Mouse (Mus musculus): Measurements from ENCODE around the gene Dpep2nb. TPM values are rescaled to one million over a fixed set of nuclear protein-coding genes. Genes with fewer than 3 reads are reported as not detected.

Dpep2nb gene
- polyA plus RNA-seq, 1 experiment from 2014 or later: not detected

DNA sequence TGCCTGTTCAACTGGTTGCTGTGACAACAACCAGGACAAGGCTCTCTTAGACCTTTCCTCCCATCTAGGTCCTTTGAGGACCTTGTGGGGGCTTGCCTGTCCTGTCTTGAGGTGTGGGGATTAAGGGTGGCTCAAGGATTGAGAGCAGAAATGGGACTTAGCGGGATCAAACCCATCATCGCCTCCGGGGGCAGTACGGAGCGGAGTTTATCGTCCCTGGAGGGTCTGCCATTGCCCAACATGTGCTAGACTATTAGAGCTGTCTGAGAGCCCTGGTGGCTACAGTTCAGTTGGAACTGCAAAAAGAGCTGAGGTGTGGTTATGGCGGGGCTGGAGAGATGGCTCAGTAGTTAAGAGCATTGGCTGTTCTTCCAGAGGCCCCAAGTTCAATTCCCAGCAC, 30.4 kb downstream of the Dpep2nb start:
- H3K4me3 ChIP-seq: no peak overlapping the region
- H3K4me1 ChIP-seq: no peaks in the 10 kb centered on the region
- H3K27ac ChIP-seq: no peak overlapping the region
- WGBS: 64% methylated on average over 7 of the region's 7 CpGs
- no peak overlapping the region for H3K4me2 ChIP-seq
- no peaks in the 10 kb centered on the region for H3K36me3 ChIP-seq
- ATAC-seq (ENCODE audit: borderline replicate concordance, extremely low read depth, low FRiP score, low TSS enrichment): no peak
- H3K9ac ChIP-seq: no peak overlapping the region
- H3K9me3 ChIP-seq: no peaks in the 10 kb centered on the region
- H3K27me3 ChIP-seq: no peaks in the 10 kb centered on the region

DNA sequence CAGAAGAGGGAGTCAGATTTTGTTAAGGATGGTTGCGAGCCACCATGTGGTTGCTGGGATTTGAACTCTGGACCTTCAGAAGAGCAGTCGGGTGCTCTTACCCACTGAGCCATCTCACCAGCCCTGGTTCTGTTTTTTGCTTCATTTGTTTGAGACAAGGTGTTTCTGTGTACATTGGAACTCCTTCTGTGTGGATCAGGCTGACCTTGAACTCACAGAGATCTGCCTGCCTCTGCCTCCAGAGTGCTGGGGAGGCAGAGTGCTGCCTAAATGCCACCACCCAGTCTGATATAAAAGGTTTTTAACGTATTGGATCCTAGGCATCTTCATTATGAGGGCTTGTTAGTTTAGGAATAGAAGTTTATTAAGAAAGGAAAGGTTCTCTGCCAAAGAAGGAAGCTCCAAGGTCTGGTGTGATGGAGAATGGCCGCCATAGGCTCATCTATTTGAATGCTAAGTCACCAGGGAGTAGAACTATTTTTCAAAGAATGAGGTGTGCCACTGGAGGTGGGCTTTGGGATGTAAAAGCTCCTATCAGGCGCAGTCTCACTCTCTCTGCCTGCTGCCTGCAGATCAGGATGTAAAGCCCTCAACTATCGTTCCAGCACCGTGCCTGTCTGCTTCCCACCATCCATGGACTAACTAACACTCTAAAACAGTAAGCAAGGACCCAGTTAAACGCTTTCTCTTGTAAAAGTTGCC, 34.6 kb downstream of the Dpep2nb start:
- no peak overlapping the region for H3K4me2 ChIP-seq
- ATAC-seq (ENCODE audit: borderline replicate concordance, extremely low read depth, low FRiP score, low TSS enrichment): no peak
- no peak overlapping the region for H3K9ac ChIP-seq
- WGBS: 70% methylated on average over 8 of the region's 8 CpGs
- H3K27ac ChIP-seq: no peak overlapping the region
- no peaks in the 10 kb centered on the region for H3K27me3 ChIP-seq
- no peak overlapping the region for H3K4me3 ChIP-seq
- peaks cover 11% of the 10 kb centered on the region for H3K4me1 ChIP-seq
- H3K9me3 ChIP-seq: no peaks in the 10 kb centered on the region
- no peaks in the 10 kb centered on the region for H3K36me3 ChIP-seq

DNA sequence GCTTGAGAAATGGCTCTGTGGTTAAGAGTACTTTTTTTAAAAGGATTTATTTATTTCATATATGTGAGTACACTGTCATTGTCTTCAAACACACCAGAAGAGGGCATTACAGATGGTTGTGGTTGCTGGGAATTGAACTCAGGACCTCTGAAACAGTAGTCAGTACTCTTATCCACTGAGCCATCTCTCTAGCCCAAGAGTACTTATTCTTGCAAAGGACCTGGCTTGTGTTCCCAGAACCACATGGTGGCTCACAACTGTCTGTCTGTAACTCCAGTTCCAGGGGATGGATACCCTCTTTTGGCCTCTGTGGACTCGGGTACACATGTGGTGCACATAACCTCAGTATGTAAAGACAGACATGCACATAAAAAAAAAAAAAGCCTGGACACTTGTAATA, 36.4 kb downstream of the Dpep2nb start:
- Histone ChIP-seq H3K4me1 (peaks cover 21% of the 10 kb centered on the region), H3K9ac (no peak overlapping the region), H3K9me3 (no peaks in the 10 kb centered on the region), H3K27ac (no peak overlapping the region), H3K4me3 (no peak overlapping the region), H3K27me3 (no peaks in the 10 kb centered on the region), H3K4me2 (no peak overlapping the region), H3K36me3 (no peaks in the 10 kb centered on the region)
- WGBS: 75% methylated on average over 1 of the region's 1 CpGs
- no peak for ATAC-seq (ENCODE audit: borderline replicate concordance, extremely low read depth, low FRiP score, low TSS enrichment)

DNA sequence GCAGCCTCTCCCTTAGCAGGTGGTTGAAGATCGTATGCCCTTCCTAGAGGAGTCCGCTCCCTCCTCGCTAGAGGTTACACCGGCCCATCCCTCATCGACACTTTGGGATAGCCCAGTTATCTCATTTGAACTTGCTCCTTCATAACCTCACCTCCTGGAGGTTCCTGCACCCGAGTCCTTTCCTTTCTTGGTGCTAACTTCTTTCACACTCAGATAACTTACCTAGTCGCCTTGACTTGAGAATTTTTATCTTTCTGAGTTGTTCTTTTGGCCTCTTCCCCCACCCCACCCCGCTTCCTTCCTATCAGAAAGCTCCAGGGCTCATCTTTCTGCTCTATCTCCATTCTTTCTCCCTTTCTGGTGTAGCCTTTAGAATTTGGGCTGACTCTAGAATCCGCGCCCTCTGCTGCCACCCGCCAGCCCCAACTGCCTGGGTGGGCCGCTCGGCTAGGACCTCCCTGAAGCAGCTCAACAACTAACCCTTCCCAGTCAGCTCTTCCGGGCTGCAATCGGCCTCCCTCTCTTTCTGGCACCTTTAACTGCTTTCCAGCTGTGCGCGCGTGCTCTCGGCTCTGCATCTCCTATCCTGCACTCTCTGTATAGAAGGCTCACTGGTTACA, 39.0 kb downstream of the Dpep2nb start:
- ATAC-seq (ENCODE audit: borderline replicate concordance, extremely low read depth, low FRiP score, low TSS enrichment): peak; percentile 68
- Histone ChIP-seq H3K4me2 (peak overlapping the region; percentile 71), H3K27ac (peak overlapping the region; percentile 94), H3K36me3 (0 out of 2 replicates have a peak, but pooled peaks cover 3% of the 10 kb centered on the region), H3K9me3 (no peaks in the 10 kb centered on the region), H3K27me3 (no peaks in the 10 kb centered on the region), H3K4me1 (peaks cover 29% of the 10 kb centered on the region), H3K4me3 (peak overlapping the region; percentile 96), H3K9ac (no peak overlapping the region)
- 7% methylated on average over 19 of the region's 19 CpGs for WGBS

DNA sequence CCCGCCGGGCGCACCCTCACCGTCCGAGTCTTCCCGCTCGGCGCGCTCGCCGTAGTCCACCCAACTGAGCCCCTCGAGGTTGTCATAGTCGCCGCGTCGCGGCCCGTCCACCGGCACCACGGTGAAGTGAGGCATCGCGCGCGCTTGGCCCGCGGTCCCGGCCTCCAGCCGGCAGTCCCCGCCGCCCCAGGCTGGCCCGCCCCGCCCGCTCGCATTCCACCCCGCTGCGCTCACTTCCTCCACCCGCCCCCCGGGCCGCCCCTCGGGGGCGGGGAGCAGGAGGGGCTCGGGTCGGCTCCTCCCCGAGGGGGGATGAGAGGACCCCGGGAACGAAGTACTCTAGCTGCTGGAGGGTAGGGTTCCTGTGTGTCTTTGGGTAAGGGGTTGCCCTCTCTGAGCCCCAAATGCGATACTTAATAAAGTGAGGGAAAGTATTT, 39.9 kb downstream of the Dpep2nb start, which contains the start of gene Slc12a4:
Gene Slc12a4, minus strand, starts transcription at position 193 of the 437 bp plus-strand sequence.
- peak within 1 kb of the TSS; percentile 96 for H3K4me3 ChIP-seq
- 0 out of 2 replicates have a peak, but pooled peaks cover 3% of the 10 kb centered on the region for H3K36me3 ChIP-seq
- peak within 1 kb of the TSS; percentile 71 for H3K4me2 ChIP-seq
- H3K9ac ChIP-seq: peak within 1 kb of the TSS; percentile 93
- H3K27ac ChIP-seq: peak within 1 kb of the TSS; percentile 94
- no peaks in the 10 kb centered on the region for H3K9me3 ChIP-seq
- peak; percentile 91 for ATAC-seq (ENCODE audit: borderline replicate concordance, extremely low read depth, low FRiP score, low TSS enrichment)
- 1% methylated on average over 43 of the region's 47 CpGs for WGBS
- H3K27me3 ChIP-seq: no peaks in the 10 kb centered on the region
- H3K4me1 ChIP-seq: peaks cover 32% of the 10 kb centered on the region

DNA sequence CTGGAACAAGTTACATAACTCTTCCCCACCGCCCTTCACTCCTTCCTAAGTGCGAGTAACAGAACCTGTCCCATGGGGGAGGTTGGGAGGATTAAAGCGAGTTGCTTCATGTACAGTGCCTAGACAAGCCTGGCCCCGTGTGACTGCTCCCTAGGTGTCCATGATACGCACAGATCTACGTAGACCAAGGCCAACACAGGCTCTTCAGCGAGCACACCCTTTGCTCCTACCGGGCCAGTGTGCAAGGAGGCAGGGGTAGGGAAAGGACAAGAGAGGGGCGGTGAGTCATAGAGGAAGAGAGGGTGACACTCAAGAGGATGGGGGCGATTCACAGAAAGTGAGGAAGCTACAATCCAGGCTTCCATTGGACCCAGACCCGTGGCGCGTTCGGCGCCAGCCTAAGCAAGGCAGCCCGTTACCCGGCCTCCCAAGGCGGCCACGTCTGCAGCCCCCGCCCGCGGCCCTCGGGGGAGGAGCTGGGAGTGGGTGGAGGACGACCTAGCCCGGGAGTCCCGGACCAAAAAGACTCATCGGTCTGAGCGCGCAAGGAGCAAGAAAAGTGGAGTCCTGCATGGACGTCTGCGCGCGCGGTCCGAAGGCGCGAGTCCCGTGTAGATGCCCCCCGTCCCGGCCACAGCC, 40.4 kb downstream of the Dpep2nb start:
- H3K4me2 ChIP-seq: peak overlapping the region; percentile 71
- 0 out of 2 replicates have a peak, but pooled peaks cover 3% of the 10 kb centered on the region for H3K36me3 ChIP-seq
- H3K4me3 ChIP-seq: peak overlapping the region; percentile 96
- under 1% methylated on average over 40 of the region's 40 CpGs for WGBS
- H3K9me3 ChIP-seq: no peaks in the 10 kb centered on the region
- H3K4me1 ChIP-seq: peaks cover 32% of the 10 kb centered on the region
- peak overlapping the region; percentile 93 for H3K9ac ChIP-seq
- H3K27ac ChIP-seq: peak overlapping the region; percentile 94
- no peaks in the 10 kb centered on the region for H3K27me3 ChIP-seq
- ATAC-seq (ENCODE audit: borderline replicate concordance, extremely low read depth, low FRiP score, low TSS enrichment): peak; percentile 75

DNA sequence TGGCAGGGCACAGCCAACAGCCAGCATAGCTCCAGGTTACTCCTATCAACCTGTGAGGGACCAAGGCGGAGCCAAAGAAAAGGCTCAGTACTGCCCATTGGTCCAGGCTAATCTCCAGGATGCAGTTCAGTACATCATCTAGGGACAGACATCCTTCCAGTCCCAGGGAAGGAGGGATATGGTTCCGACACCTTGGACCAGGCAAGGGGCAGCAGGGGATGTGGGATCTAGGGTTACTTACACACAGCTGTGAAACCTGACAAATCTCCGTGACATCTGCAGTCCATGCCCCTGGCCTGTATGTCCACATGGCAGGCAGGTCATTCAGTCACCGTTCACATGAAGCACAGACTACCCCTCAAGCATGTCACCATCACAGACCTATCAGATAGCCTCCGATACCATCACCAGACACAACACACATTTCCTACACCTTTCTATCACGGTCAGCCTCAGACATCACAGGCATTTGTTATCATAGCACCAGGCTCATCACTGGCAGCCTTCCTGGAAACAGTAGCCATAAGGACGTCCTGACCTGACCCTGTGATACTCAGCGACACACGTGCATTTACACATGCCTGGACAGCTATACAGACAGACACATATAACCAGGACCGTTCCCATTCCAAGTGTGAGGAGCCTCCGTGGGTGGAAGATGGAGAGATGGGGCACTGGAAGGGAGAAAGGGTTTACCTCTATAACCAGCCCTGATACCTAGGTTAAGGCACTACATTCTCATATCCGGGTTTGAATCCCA, 41.1 kb downstream of the Dpep2nb start:
- WGBS: 42% methylated on average over 12 of the region's 12 CpGs
- Histone ChIP-seq H3K36me3 (0 out of 2 replicates have a peak, but pooled peaks cover 6% of the 10 kb centered on the region), H3K9ac (peak overlapping the region; percentile 93), H3K9me3 (no peaks in the 10 kb centered on the region), H3K27me3 (no peaks in the 10 kb centered on the region), H3K27ac (no peak overlapping the region), H3K4me2 (peak overlapping the region; percentile 71), H3K4me3 (peak overlapping the region; percentile 96), H3K4me1 (peaks cover 32% of the 10 kb centered on the region)
- no peak for ATAC-seq (ENCODE audit: borderline replicate concordance, extremely low read depth, low FRiP score, low TSS enrichment)

DNA sequence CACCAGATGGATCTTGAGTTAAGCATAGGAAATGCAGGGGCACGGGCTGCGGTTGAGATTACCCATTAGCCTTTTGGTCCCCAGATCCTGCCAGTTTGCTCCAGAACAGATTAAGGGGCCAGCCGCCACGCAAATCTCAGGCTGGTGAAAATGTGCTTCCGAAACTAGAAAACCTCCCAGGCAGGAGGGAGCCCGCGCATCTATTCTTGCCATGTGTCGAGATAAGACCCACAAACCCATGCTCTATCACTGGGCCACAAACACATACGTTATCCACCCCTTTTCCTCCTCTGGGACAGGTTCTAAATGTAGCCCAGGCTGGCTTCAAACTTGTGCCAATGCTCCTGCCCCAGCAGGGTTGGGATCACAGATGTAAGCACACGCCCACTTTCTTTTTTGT, 44.2 kb downstream of the Dpep2nb start:
- H3K9me3 ChIP-seq: no peaks in the 10 kb centered on the region
- H3K27me3 ChIP-seq: no peaks in the 10 kb centered on the region
- no peak overlapping the region for H3K27ac ChIP-seq
- H3K4me1 ChIP-seq: peaks cover 25% of the 10 kb centered on the region
- no peak for ATAC-seq (ENCODE audit: borderline replicate concordance, extremely low read depth, low FRiP score, low TSS enrichment)
- H3K36me3 ChIP-seq: peaks cover 16% of the 10 kb centered on the region
- no peak overlapping the region for H3K4me2 ChIP-seq
- H3K9ac ChIP-seq: no peak overlapping the region
- H3K4me3 ChIP-seq: no peak overlapping the region
- WGBS: 83% methylated on average over 10 of the region's 10 CpGs

DNA sequence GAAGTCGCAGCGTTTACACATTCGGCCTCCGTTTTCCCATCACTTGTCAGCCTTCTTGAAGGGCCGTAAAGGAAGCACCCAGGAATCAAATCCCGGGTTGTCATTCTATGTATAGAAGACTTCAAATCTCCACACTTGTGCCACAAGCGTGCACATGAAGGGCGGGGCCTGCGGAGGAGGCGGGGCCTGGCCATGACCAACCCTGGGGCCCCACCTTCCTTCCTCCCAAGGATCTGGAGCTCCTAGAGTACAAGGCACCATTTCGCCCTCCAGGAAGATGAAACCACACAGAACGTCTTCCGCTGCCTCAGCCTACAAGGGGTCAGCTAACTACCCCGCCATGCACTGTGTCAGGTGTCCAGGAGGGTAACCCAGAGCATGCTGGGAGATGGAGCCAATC, 44.7 kb downstream of the Dpep2nb start:
- Histone ChIP-seq H3K27me3 (no peaks in the 10 kb centered on the region), H3K9me3 (no peaks in the 10 kb centered on the region), H3K27ac (no peak overlapping the region), H3K4me2 (no peak overlapping the region), H3K4me3 (no peak overlapping the region), H3K4me1 (peaks cover 21% of the 10 kb centered on the region), H3K9ac (no peak overlapping the region), H3K36me3 (peaks cover 18% of the 10 kb centered on the region)
- ATAC-seq (ENCODE audit: borderline replicate concordance, extremely low read depth, low FRiP score, low TSS enrichment): no peak
- 79% methylated on average over 14 of the region's 14 CpGs for WGBS

DNA sequence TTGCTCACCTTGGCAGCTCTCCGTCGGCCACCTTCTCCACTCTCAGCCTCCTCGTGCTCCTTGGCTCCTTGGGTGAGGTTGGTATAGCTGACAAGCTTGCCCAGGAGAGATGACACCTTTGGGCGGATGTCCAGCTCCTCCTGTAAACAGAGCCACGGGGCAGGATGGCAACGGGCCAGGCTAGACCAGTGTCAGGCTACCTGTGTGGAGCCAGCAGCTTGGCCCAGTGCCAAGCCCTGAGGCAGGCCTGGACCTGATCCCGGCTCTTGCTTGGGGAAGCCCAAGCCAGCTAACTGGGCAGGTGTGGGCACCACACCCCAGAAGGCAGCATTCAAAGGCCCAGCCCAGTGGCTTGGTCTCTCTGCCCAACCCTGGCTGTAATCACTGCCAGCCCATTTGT, 46.4 kb downstream of the Dpep2nb start:
- Histone ChIP-seq H3K27me3 (no peaks in the 10 kb centered on the region), H3K4me2 (no peak overlapping the region), H3K4me3 (no peak overlapping the region), H3K9ac (no peak overlapping the region), H3K36me3 (peaks cover 26% of the 10 kb centered on the region), H3K9me3 (no peaks in the 10 kb centered on the region), H3K4me1 (peaks cover 11% of the 10 kb centered on the region), H3K27ac (no peak overlapping the region)
- peak; percentile 35; the same call in 1 of the 2 replicates for ATAC-seq (ENCODE audit: borderline replicate concordance, extremely low read depth, low FRiP score, low TSS enrichment)
- whole genome bisulfite sequencing: 63% methylated on average over 7 of the region's 7 CpGs

DNA sequence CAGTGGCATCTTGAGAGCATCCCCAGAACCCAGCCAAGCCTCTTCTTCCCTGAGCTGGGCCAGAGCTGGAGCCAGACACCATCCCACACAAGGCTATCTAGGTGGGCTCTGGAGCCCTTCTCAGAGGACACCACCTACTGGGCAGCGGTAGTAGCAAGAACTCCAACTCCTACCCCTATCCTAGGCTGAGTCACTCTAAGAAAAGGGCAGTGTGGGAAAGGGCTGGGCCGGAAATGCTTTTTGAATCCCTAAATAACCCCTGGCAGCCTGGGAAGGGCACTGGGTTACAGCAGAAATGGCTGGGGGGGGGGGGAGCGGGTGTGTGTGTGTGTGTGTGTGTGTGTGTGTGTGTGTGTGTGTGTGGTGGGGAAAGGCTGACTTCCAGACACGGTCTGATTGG, 48.0 kb downstream of the Dpep2nb start:
- no peak for ATAC-seq (ENCODE audit: borderline replicate concordance, extremely low read depth, low FRiP score, low TSS enrichment)
- Histone ChIP-seq H3K36me3 (peaks cover 40% of the 10 kb centered on the region), H3K9me3 (no peaks in the 10 kb centered on the region), H3K27me3 (no peaks in the 10 kb centered on the region), H3K9ac (no peak overlapping the region), H3K4me3 (no peak overlapping the region), H3K4me2 (no peak overlapping the region), H3K4me1 (peaks cover 4% of the 10 kb centered on the region; the same call in 1 of the 2 replicates), H3K27ac (no peak overlapping the region)
- 68% methylated on average over 3 of the region's 4 CpGs for WGBS

All from lung, embryonic 15.5 days (tissue).